Mouse (Mus musculus) kidney, postnatal 25 days (tissue): ENCODE measurements at regions not wholly inside any gene's neighbourhood (a gene's known extent, or its start where the extent isn't known, plus 50 kb on each side); places are given as distances from the start of the nearest gene placed in this dataset.

Source experiments
- DNase-seq, 2 experiments: peaks; one replicate each; pipeline ENCODE4 v3.0.0; 2021; ENCODE audit warnings: mixed read lengths in 2 of 2

- no peak for DNase-seq
These were observed 372.7 kb upstream of the Rack1 start for GRCm38 (mm10) chr11:48427423-48427822.

GRCm38 (mm10) chr11:48426446-48426845, 373.7 kb upstream of the Rack1 start:
- DNase-seq, result no peak

- no peak for DNase-seq
These were observed 381.9 kb upstream of the Rack1 start for GRCm38 (mm10) chr11:48418066-48418756.

- DNase-seq, result no peak
These were observed 382.5 kb upstream of the Rack1 start for GRCm38 (mm10) chr11:48417615-48418014.

- no peak for DNase-seq
These were observed 402.1 kb upstream of the Rack1 start for GRCm38 (mm10) chr11:48398032-48398431.

GRCm38 (mm10) chr11:48381489-48381888, 392.7 kb upstream of the Sgcd start:
- no peak for DNase-seq

- no peak for DNase-seq
These were observed 389.3 kb upstream of the Sgcd start for GRCm38 (mm10) chr11:48378044-48378443.

- DNase-seq, result no peak
These were observed 388.5 kb upstream of the Sgcd start for GRCm38 (mm10) chr11:48377269-48377668.

GRCm38 (mm10) chr11:48351349-48352023, 362.7 kb upstream of the Sgcd start:
- no peak for DNase-seq

- DNase-seq, result no peak
These were observed 325.7 kb upstream of the Sgcd start for GRCm38 (mm10) chr11:48314500-48314899.

GRCm38 (mm10) chr11:48295370-48295769, 306.6 kb upstream of the Sgcd start:
- DNase-seq, result no peak

- no peak for DNase-seq
These were observed 273.7 kb upstream of the Sgcd start for GRCm38 (mm10) chr11:48262492-48262891.

GRCm38 (mm10) chr11:48261089-48261488, 272.3 kb upstream of the Sgcd start:
- DNase-seq, result no peak

GRCm38 (mm10) chr11:48250678-48251317, 262.0 kb upstream of the Sgcd start:
- no peak for DNase-seq

GRCm38 (mm10) chr11:48249315-48249714, 260.5 kb upstream of the Sgcd start:
- no peak for DNase-seq

- no peak for DNase-seq
These were observed 232.4 kb upstream of the Sgcd start for GRCm38 (mm10) chr11:48221156-48221555.

GRCm38 (mm10) chr11:48219157-48219556, 230.4 kb upstream of the Sgcd start:
- no peak for DNase-seq

- DNase-seq, result no peak
These were observed 228.0 kb upstream of the Sgcd start for GRCm38 (mm10) chr11:48216762-48217161.

GRCm38 (mm10) chr11:48186604-48187003, 197.8 kb upstream of the Sgcd start:
- DNase-seq, result no peak

- DNase-seq, result peak in 1 of 2 experiments; percentile 54
These were observed 190.2 kb upstream of the Sgcd start for GRCm38 (mm10) chr11:48178943-48179342.

- DNase-seq, result no peak
These were observed 189.4 kb upstream of the Sgcd start for GRCm38 (mm10) chr11:48178174-48178573.

GRCm38 (mm10) chr11:48176451-48176850, 187.7 kb upstream of the Sgcd start:
- DNase-seq, result no peak

GRCm38 (mm10) chr11:48152219-48152618, 163.4 kb upstream of the Sgcd start:
- no peak for DNase-seq

GRCm38 (mm10) chr11:48133335-48133734, 144.6 kb upstream of the Sgcd start:
- no peak for DNase-seq
